Mouse (Mus musculus) forebrain, embryonic 11.5 days (tissue): ENCODE data around the gene Gm14180. TPM values are rescaled to one million over a fixed set of nuclear protein-coding genes. Genes with fewer than 3 reads are reported as not detected.
"Not testable (repeated sequence)": the region's sequence is repeated elsewhere in the genome, so short reads cannot be mapped to it uniquely, and the experiment has no call there.

Source experiments
- ATAC-seq: fragments of 200-750 bp; cut with Nextera tagmentation; replicated peaks from 2 replicates; pipeline ENCODE4 v1.8.0; 2017; ENCODE audit warnings: moderate TSS enrichment; ENCODE audit not compliant: low FRiP score
- DNase-seq: peaks from one replicate; pipeline ENCODE4 v3.0.0-alpha.2; 2017; ENCODE audit warnings: low spot score
- H3K27ac ChIP-seq: fragments of 300-500 bp; sonication (generic); 2 replicates; pipeline ENCODE4 v1.5.1; 2014; ENCODE audit warnings: low read depth, low read length
- H3K27me3 ChIP-seq: fragments of 300-500 bp; sonication (generic); 2 replicates; pipeline ENCODE4 v1.6.1; 2014; ENCODE audit warnings: mild to moderate bottlenecking, low read length, mixed read lengths; ENCODE audit not compliant: control insufficient read depth, insufficient read depth
- H3K36me3 ChIP-seq: fragments of 300-500 bp; sonication (generic); 2 replicates; pipeline ENCODE4 v1.6.1; 2014; ENCODE audit warnings: mild to moderate bottlenecking, low read length, moderate library complexity, mixed read lengths; ENCODE audit not compliant: control insufficient read depth, insufficient read depth
- H3K4me1 ChIP-seq: fragments of 300-500 bp; sonication (generic); replicated peaks from 2 replicates; pipeline ENCODE4 v1.6.1; 2014; ENCODE audit warnings: low read length, mixed read lengths; ENCODE audit not compliant: control insufficient read depth, insufficient read depth
- H3K4me2 ChIP-seq: fragments of 300-500 bp; sonication (generic); 2 replicates; pipeline ENCODE4 v1.6.1; 2014; ENCODE audit warnings: low read depth, mild to moderate bottlenecking, low read length, moderate library complexity, mixed read lengths; ENCODE audit not compliant: severe bottlenecking
- H3K4me3 ChIP-seq: fragments of 300-500 bp; sonication (generic); 2 replicates; pipeline ENCODE4 v1.5.1; 2014; ENCODE audit warnings: low read depth, low read length
- H3K9ac ChIP-seq: fragments of 300-500 bp; sonication (generic); 2 replicates; pipeline ENCODE4 v1.6.1; 2014; ENCODE audit warnings: low read length
- H3K9me3 ChIP-seq: fragments of 300-500 bp; sonication (generic); 2 replicates; pipeline ENCODE4 v1.6.1; 2016; ENCODE audit warnings: low read length, mixed read lengths; ENCODE audit not compliant: control insufficient read depth
- WGBS: fragments of 180-500 bp; shearing (Covaris S2); extraction: QIAGEN DNeasy Blood & Tissue Kit; methylation state at CpG from one replicate; pipeline ENCODE4 v1.1.7; 2014; 5-methylcytosine and 5-hydroxymethylcytosine counted together
- polyA plus RNA-seq: library from polyadenylated mRNA; unstranded; fragments of >200 nt; fragmentation: Nextera tagmentation; extraction: Ambion mirVana; gene quantifications from 2 replicates; pipeline ENCODE4 v1.2.1, GENCODE M21; 2014

Gene Gm14180
- polyA plus RNA-seq, 1 experiment from 2014 or later = not detected

DNA sequence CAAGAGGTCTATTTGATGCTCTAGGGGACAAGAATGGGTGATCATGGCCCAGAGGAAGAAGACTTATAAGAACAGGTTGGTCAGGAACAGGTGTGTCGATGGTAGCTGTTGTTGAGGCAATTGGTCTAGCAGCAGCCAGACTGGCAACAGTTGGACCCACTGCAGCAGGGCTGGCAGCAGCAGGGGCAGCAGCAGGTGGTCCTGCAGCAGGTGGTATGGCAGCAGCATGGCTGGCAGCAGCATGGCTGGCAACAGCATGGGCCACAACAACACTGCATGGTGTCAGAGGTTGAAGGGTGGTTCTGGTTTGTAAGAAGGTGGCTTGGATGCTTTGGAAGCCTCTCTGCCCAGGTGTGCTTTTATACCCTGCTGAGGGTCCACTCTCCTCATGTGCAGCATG is 43.6 kb downstream of the Gm14180 start, which contains the start of gene Gm14190:
Gm14190 (minus strand) TSS at position 278 of the 400 bp plus-strand sequence.
- DNase-seq = no peak
- Histone ChIP-seq H3K36me3 (no peaks in the 10 kb centered on the region), H3K27me3 (no peaks in the 10 kb centered on the region), H3K9ac (no peak within 1 kb of the TSS), H3K4me2 (no peak within 1 kb of the TSS), H3K4me3 (no peak within 1 kb of the TSS), H3K9me3 (no peaks in the 10 kb centered on the region), H3K27ac (no peak within 1 kb of the TSS), H3K4me1 (no peaks in the 10 kb centered on the region)
- 88% methylated on average over 1 of the region's 1 CpGs for whole genome bisulfite sequencing
- no peak for ATAC-seq

DNA sequence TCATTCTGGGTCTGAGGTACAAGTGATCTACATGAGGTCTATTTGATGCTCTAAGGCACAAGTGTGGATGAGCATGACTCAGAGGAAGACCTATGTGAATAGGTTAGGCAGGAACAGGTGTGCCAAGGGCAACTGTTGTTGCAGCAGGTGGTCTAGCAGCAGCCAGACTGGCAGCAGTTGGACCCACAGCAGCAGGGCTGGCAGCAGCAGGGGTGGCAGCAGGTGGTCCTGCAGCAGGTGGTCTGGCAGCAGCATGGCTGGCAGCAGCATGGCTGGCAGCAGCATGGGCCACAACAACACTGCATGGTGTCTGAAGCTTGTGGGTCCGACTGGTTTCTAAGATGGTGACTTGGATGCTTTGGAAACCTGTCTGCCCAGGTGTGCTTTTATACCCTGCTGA is 48.9 kb downstream of the Gm14180 start:
- H3K36me3 ChIP-seq, DNase-seq, H3K9ac ChIP-seq, H3K4me2 ChIP-seq, H3K4me3 ChIP-seq, H3K27me3 ChIP-seq, ATAC-seq, H3K4me1 ChIP-seq, H3K27ac ChIP-seq, H3K9me3 ChIP-seq: not testable (repeated sequence)
- WGBS = 81% methylated on average over 1 of the region's 1 CpGs

Other genes starting within 250 kb of the Gm14180 start
- gene Krt23, start 241.2 kb downstream of the Gm14180 start, polyA plus RNA-seq = not detected in 2 replicates
- gene Krt39, start 213.0 kb downstream of the Gm14180 start, polyA plus RNA-seq = not detected in 2 replicates
- not detected in 2 replicates for gene Krt40, start 191.1 kb downstream of the Gm14180 start, polyA plus RNA-seq
- not detected in 2 replicates for gene Krtap3-3, start 183.4 kb downstream of the Gm14180 start, polyA plus RNA-seq
- gene Krtap3-2, start 177.4 kb downstream of the Gm14180 start, polyA plus RNA-seq = not detected in 2 replicates
- not detected in 2 replicates for gene Gm11939, start 174.8 kb downstream of the Gm14180 start, polyA plus RNA-seq
- not detected in 2 replicates for gene Krtap3-1, start 167.7 kb downstream of the Gm14180 start, polyA plus RNA-seq
- not detected in 2 replicates for gene Krtap1-5, start 153.3 kb downstream of the Gm14180 start, polyA plus RNA-seq
- gene Krtap1-4, start 150.6 kb downstream of the Gm14180 start, polyA plus RNA-seq = not detected in 2 replicates
- gene Krtap1-3, start 143.0 kb downstream of the Gm14180 start, polyA plus RNA-seq = not detected in 2 replicates
- gene Krtap9-3, start 136.2 kb downstream of the Gm14180 start, polyA plus RNA-seq = not detected in 2 replicates
- gene Gm11938, start 131.0 kb downstream of the Gm14180 start, polyA plus RNA-seq = not detected in 2 replicates
- not detected in 2 replicates for gene Gm11937, start 124.1 kb downstream of the Gm14180 start, polyA plus RNA-seq
- gene Krtap2-4, start 119.4 kb downstream of the Gm14180 start, polyA plus RNA-seq = not detected in 2 replicates
- not detected in 2 replicates for gene Gm11562, start 113.9 kb downstream of the Gm14180 start, polyA plus RNA-seq
- not detected in 2 replicates for gene Krtap4-1, start 106.1 kb downstream of the Gm14180 start, polyA plus RNA-seq
- not detected in 2 replicates for gene Krtap4-2, start 99.2 kb downstream of the Gm14180 start, polyA plus RNA-seq
- gene Krtap4-7, start 90.2 kb downstream of the Gm14180 start, polyA plus RNA-seq = not detected in 2 replicates
- not detected in 2 replicates for gene Gm11555, start 84.1 kb downstream of the Gm14180 start, polyA plus RNA-seq
- not detected in 2 replicates for gene Gm11563, start 75.3 kb downstream of the Gm14180 start, polyA plus RNA-seq
- not detected in 2 replicates for gene Krtap4-6, start 68.3 kb downstream of the Gm14180 start, polyA plus RNA-seq
- not detected in 2 replicates for gene Gm14190, start 43.5 kb downstream of the Gm14180 start, polyA plus RNA-seq
- not detected in 2 replicates for gene Gm11595, start 38.6 kb upstream of the Gm14180 start, polyA plus RNA-seq
- not detected in 2 replicates for gene Krtap4-8, start 46.4 kb upstream of the Gm14180 start, polyA plus RNA-seq
- not detected in 2 replicates for gene Krtap4-9, start 50.9 kb upstream of the Gm14180 start, polyA plus RNA-seq
- gene Gm11596, start 59.2 kb upstream of the Gm14180 start, polyA plus RNA-seq = not detected in 2 replicates
- gene Gm11569, start 64.6 kb upstream of the Gm14180 start, polyA plus RNA-seq = not detected in 2 replicates
- not detected in 2 replicates for gene Gm11554, start 70.2 kb upstream of the Gm14180 start, polyA plus RNA-seq
- gene Krtap4-13, start 75.6 kb upstream of the Gm14180 start, polyA plus RNA-seq = not detected in 2 replicates
- gene Gm11564, start 81.4 kb upstream of the Gm14180 start, polyA plus RNA-seq = not detected in 2 replicates
- gene 2300003K06Rik, start 103.8 kb upstream of the Gm14180 start, polyA plus RNA-seq = not detected in 2 replicates
- not detected in 2 replicates for gene Krtap4-16, start 117.3 kb upstream of the Gm14180 start, polyA plus RNA-seq
- not detected in 2 replicates for gene Gm11568, start 123.6 kb upstream of the Gm14180 start, polyA plus RNA-seq
- not detected in 2 replicates for gene Gm11559, start 130.2 kb upstream of the Gm14180 start, polyA plus RNA-seq
- gene Krtap9-1, start 139.1 kb upstream of the Gm14180 start, polyA plus RNA-seq = not detected in 2 replicates
- not detected in 2 replicates for gene Gm11567, start 144.9 kb upstream of the Gm14180 start, polyA plus RNA-seq
- gene Krtap31-1, start 173.6 kb upstream of the Gm14180 start, polyA plus RNA-seq = not detected in 2 replicates
- gene Gm11565, start 180.5 kb upstream of the Gm14180 start, polyA plus RNA-seq = not detected in 2 replicates
- gene Krtap31-2, start 202.0 kb upstream of the Gm14180 start, polyA plus RNA-seq = not detected in 2 replicates
- gene Krtap9-5, start 214.2 kb upstream of the Gm14180 start, polyA plus RNA-seq = not detected in 2 replicates
- not detected in 2 replicates for gene Krtap29-1, start 244.8 kb upstream of the Gm14180 start, polyA plus RNA-seq